Mouse (Mus musculus) myocyte (in vitro differentiated cells): Measurements from ENCODE around the gene Dazap1.

Experiments used
- MAX ChIP-seq: IDR thresholded peaks from one replicate; pipeline ENCODE4 v1.6.1; 2011; ENCODE audit warnings: low read depth, mild to moderate bottlenecking, control low read depth
- MYOD1 ChIP-seq, 3 experiments: IDR thresholded peaks; one replicate each; pipeline ENCODE4 v1.6.1; 2011; ENCODE audit warnings: control low read depth in 2 of 3, low read depth in 2 of 3, mild to moderate bottlenecking in 2 of 3, moderate library complexity in 1 of 3; ENCODE audit not compliant: insufficient read length in 2 of 3, control insufficient read depth in 1 of 3
- POLR2A ChIP-seq: IDR thresholded peaks from one replicate; pipeline ENCODE4 v1.6.1; 2011; ENCODE audit warnings: low read depth, mild to moderate bottlenecking, control low read depth, moderate library complexity; ENCODE audit not compliant: insufficient read length
- POLR2AphosphoS2 ChIP-seq: IDR thresholded peaks from one replicate; pipeline ENCODE4 v1.6.1; 2011; ENCODE audit warnings: low read depth, control low read depth; ENCODE audit not compliant: insufficient read length
- SRF ChIP-seq: IDR thresholded peaks from one replicate; pipeline ENCODE4 v1.6.1; 2011; ENCODE audit warnings: low read depth; ENCODE audit not compliant: control insufficient read depth, insufficient read length
- TCF3 ChIP-seq: IDR thresholded peaks from one replicate; pipeline ENCODE4 v1.6.1; 2011; ENCODE audit warnings: low read depth, control low read depth; ENCODE audit not compliant: insufficient read length
- USF1 ChIP-seq: IDR thresholded peaks from one replicate; pipeline ENCODE4 v1.6.1; 2011; ENCODE audit warnings: low read depth, mild to moderate bottlenecking, control low read depth, moderate library complexity

GRCm38 (mm10) chr10:80281304-80281703 lies 20.0 kb downstream of the Dazap1 start:
- no peak for TF ChIP-seq POLR2A
- TF ChIP-seq TCF3: no peak
- no peak for TF ChIP-seq POLR2AphosphoS2
- no peak for TF ChIP-seq MAX
- no peak for TF ChIP-seq SRF
- no peak for TF ChIP-seq MYOD1 (IDR thresholded peaks at IDR 0.05; ENCODE audit: control insufficient read depth in 1 of 3, insufficient read length in 2 of 3, low read depth in 2 of 3)
- TF ChIP-seq USF1: no peak
